Mouse (Mus musculus) ES-Bruce4 (cell line): ENCODE measurements around the gene AB124611. TPM values are rescaled to one million over a fixed set of nuclear protein-coding genes. Genes with fewer than 3 reads are reported as not detected.

Source experiments
- H3K27ac ChIP-seq: 2 replicates; pipeline ENCODE4 v1.5.1; 2012; ENCODE audit warnings: low read length, inconsistent platforms; ENCODE audit not compliant: insufficient read depth
- H3K27me3 ChIP-seq: 2 replicates; pipeline ENCODE4 v1.6.1; 2012; ENCODE audit warnings: mild to moderate bottlenecking, low read length, inconsistent platforms; ENCODE audit not compliant: control insufficient read depth, poor library complexity, insufficient read depth, severe bottlenecking
- H3K36me3 ChIP-seq: 2 replicates; pipeline ENCODE4 v1.6.1; 2012; ENCODE audit warnings: inconsistent platforms, mild to moderate bottlenecking, low read length, moderate library complexity; ENCODE audit not compliant: control insufficient read depth, poor library complexity, insufficient read depth, severe bottlenecking
- H3K4me1 ChIP-seq: one replicate; pipeline ENCODE4 v1.8.1; 2011; ENCODE audit warnings: low read length; ENCODE audit not compliant: control insufficient read depth, insufficient read depth
- H3K4me3 ChIP-seq: 2 replicates; pipeline ENCODE4 v1.5.1; 2011; ENCODE audit warnings: low read depth, mild to moderate bottlenecking, low read length
- H3K9ac ChIP-seq: 2 replicates; pipeline ENCODE4 v1.6.1; 2012; ENCODE audit warnings: low read depth, mild to moderate bottlenecking, inconsistent platforms; ENCODE audit not compliant: poor library complexity, severe bottlenecking
- H3K9me3 ChIP-seq: replicated peaks from 2 replicates; pipeline ENCODE4 v1.6.1; 2012; ENCODE audit warnings: mild to moderate bottlenecking, low read length, inconsistent platforms; ENCODE audit not compliant: control insufficient read depth, poor library complexity, insufficient read depth, severe bottlenecking
- CTCF ChIP-seq: IDR thresholded peaks from one replicate; pipeline ENCODE4 v1.8.1; 2011; ENCODE audit warnings: low read depth, low read length
- EP300 ChIP-seq: IDR thresholded peaks from 2 replicates; pipeline ENCODE4 v1.6.1; 2011; ENCODE audit warnings: low read depth, low read length; ENCODE audit not compliant: insufficient read depth
- POLR2A ChIP-seq: IDR thresholded peaks from one replicate; pipeline ENCODE4 v1.8.1; 2011; ENCODE audit warnings: low read length; ENCODE audit not compliant: insufficient read depth
- polyA plus RNA-seq: library from polyadenylated mRNA; stranded (reverse); fragments of >200 nt; gene quantifications from 2 replicates; pipeline ENCODE4 v1.2.4, GENCODE M21; 2011; ENCODE audit warnings: low read depth; ENCODE audit not compliant: missing spikeins, insufficient read depth, insufficient read length

The AB124611 gene
- polyA plus RNA-seq, 1 experiment = not detected

DNA sequence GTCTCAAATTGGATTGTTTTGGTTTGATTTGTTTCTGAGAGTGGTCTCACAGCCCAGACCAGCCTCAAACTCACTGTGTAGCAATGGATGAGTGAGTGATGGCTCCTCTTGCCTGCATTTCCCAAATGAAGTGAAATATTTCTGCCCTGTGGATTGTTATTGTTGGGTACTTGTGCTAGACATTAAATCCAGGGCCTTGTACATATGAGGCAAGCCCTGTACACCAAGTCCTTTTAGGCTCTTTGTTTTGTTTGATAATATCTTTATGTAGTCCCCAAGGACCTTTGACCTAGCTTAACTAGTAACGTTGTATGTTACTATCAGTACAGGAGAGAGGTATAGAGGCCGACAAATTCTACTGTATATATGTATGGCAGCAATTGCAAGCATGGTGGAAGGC lies 68.9 kb downstream of the AB124611 start:
- no peaks in the 10 kb centered on the region for H3K27me3 ChIP-seq
- no peak overlapping the region for H3K27ac ChIP-seq
- no peak overlapping the region for H3K9ac ChIP-seq
- TF ChIP-seq EP300 (no peak), POLR2A (no peak), CTCF (no peak)
- no peak overlapping the region for H3K4me3 ChIP-seq
- no peaks in the 10 kb centered on the region for H3K9me3 ChIP-seq
- H3K36me3 ChIP-seq = no peaks in the 10 kb centered on the region
- no peaks in the 10 kb centered on the region for H3K4me1 ChIP-seq

Other genes starting within 250 kb of the AB124611 start
- gene Kri1, start 238.2 kb upstream of the AB124611 start, polyA plus RNA-seq = 35.9 and 41.7 TPM in 2 replicates
- gene Cdkn2d, start 234.8 kb upstream of the AB124611 start, polyA plus RNA-seq = 11.6 and 12.4 TPM in 2 replicates
- 83.3 and 87.8 TPM in 2 replicates for gene Ap1m2, start 213.8 kb upstream of the AB124611 start, polyA plus RNA-seq
- gene Slc44a2, start 205.5 kb upstream of the AB124611 start, polyA plus RNA-seq = 64.9 and 66.4 TPM in 2 replicates
- 196 and 209 TPM in 2 replicates for gene Ilf3, start 158.3 kb upstream of the AB124611 start, polyA plus RNA-seq
- 40.0 and 48.2 TPM in 2 replicates for gene Qtrt1, start 114.3 kb upstream of the AB124611 start, polyA plus RNA-seq
- gene Dnm2, start 101.3 kb upstream of the AB124611 start, polyA plus RNA-seq = 86.2 and 88.6 TPM in 2 replicates
- 28.0 and 29.2 TPM in 2 replicates for gene Tmed1, start 15.9 kb upstream of the AB124611 start, polyA plus RNA-seq
- 112 and 122 TPM in 2 replicates for gene Carm1, start 20.7 kb downstream of the AB124611 start, polyA plus RNA-seq
- gene Timm29, start 66.5 kb downstream of the AB124611 start, polyA plus RNA-seq = 18.1 and 19.2 TPM in 2 replicates
- gene Yipf2, start 66.7 kb downstream of the AB124611 start, polyA plus RNA-seq = 17.4 and 18.9 TPM in 2 replicates
- gene Smarca4, start 90.0 kb downstream of the AB124611 start, polyA plus RNA-seq = 100.0 and 111 TPM in 2 replicates
- 79.3 and 80.6 TPM in 2 replicates for gene Ldlr, start 197.3 kb downstream of the AB124611 start, polyA plus RNA-seq
- 56.6 and 62.5 TPM in 2 replicates for gene Spc24, start 234.1 kb downstream of the AB124611 start, polyA plus RNA-seq